Mouse (Mus musculus): ENCODE data around the gene Tbl1x. TPM values are rescaled to one million over a fixed set of nuclear protein-coding genes. Genes with fewer than 3 reads are reported as not detected.

Gene Tbl1x
- polyA plus RNA-seq, 1 experiment from 2014 or later: 67.1 TPM

GRCm38 (mm10) chrX:77546448-77546847, 35.6 kb downstream of the Tbl1x start:
- no peak overlapping the region for H3K27ac ChIP-seq
- H3K4me2 ChIP-seq: no peak overlapping the region
- 76% methylated on average over 1 of the region's 1 CpGs for WGBS
- no peaks in the 10 kb centered on the region for H3K36me3 ChIP-seq
- no peaks in the 10 kb centered on the region for H3K4me1 ChIP-seq
- no peaks in the 10 kb centered on the region for H3K9me3 ChIP-seq
- no peak for ATAC-seq (ENCODE audit: insufficient number of reproducible peaks, low FRiP score, low TSS enrichment, low read depth)
- no peak overlapping the region for H3K4me3 ChIP-seq
- no peaks in the 10 kb centered on the region for H3K27me3 ChIP-seq
- H3K9ac ChIP-seq: no peak overlapping the region

GRCm38 (mm10) chrX:77548951-77549350, 38.1 kb downstream of the Tbl1x start:
- Histone ChIP-seq H3K27ac (no peak overlapping the region), H3K27me3 (no peaks in the 10 kb centered on the region), H3K4me1 (0 out of 2 replicates have a peak, but pooled peaks cover 2% of the 10 kb centered on the region), H3K36me3 (no peaks in the 10 kb centered on the region), H3K9ac (no peak overlapping the region), H3K4me3 (no peak overlapping the region), H3K4me2 (no peak overlapping the region), H3K9me3 (no peaks in the 10 kb centered on the region)
- 0 out of 2 replicates have a peak, but pooled peaks have one; percentile 44 for ATAC-seq (ENCODE audit: insufficient number of reproducible peaks, low FRiP score, low TSS enrichment, low read depth)
- 65% methylated on average over 1 of the region's 1 CpGs for WGBS

GRCm38 (mm10) chrX:77550388-77550787, 39.6 kb downstream of the Tbl1x start:
- H3K4me3 ChIP-seq: no peak overlapping the region
- no peaks in the 10 kb centered on the region for H3K27me3 ChIP-seq
- H3K27ac ChIP-seq: no peak overlapping the region
- H3K36me3 ChIP-seq: no peaks in the 10 kb centered on the region
- H3K9me3 ChIP-seq: no peaks in the 10 kb centered on the region
- ATAC-seq (ENCODE audit: insufficient number of reproducible peaks, low FRiP score, low TSS enrichment, low read depth): no peak
- H3K4me1 ChIP-seq: 0 out of 2 replicates have a peak, but pooled peaks cover 2% of the 10 kb centered on the region
- no peak overlapping the region for H3K9ac ChIP-seq
- no peak overlapping the region for H3K4me2 ChIP-seq

DNA sequence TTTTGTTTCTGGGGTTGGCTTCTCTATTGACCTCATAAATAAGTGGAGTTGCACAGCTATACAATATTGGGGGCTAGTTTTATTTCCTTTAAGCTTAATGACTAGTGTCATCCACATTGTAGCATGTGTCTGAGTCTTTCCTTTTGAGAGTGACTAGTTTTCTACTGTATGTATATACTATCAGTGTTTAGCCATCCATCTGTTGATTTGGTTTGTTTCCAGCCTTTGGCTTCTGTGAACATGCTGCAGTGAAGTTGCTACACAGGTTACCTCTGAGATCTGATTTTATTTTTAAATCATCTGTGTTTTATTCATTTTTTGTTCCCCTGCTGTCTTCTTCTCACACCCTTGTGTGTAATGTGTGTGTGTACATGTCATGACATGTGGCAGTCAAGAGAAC, 40.5 kb downstream of the Tbl1x start:
- Histone ChIP-seq H3K4me1 (0 out of 2 replicates have a peak, but pooled peaks cover 2% of the 10 kb centered on the region), H3K36me3 (no peaks in the 10 kb centered on the region), H3K4me3 (no peak overlapping the region), H3K4me2 (no peak overlapping the region), H3K9ac (no peak overlapping the region), H3K27ac (no peak overlapping the region), H3K27me3 (no peaks in the 10 kb centered on the region), H3K9me3 (no peaks in the 10 kb centered on the region)
- ATAC-seq (ENCODE audit: insufficient number of reproducible peaks, low FRiP score, low TSS enrichment, low read depth): no peak

- H3K9me3 ChIP-seq: no peaks in the 10 kb centered on the region
- no peak overlapping the region for H3K4me3 ChIP-seq
- H3K27me3 ChIP-seq: no peaks in the 10 kb centered on the region
- no peak for ATAC-seq (ENCODE audit: insufficient number of reproducible peaks, low FRiP score, low TSS enrichment, low read depth)
- H3K4me2 ChIP-seq: no peak overlapping the region
- H3K9ac ChIP-seq: no peak overlapping the region
- 55% methylated on average over 3 of the region's 3 CpGs for WGBS
- H3K36me3 ChIP-seq: no peaks in the 10 kb centered on the region
- H3K4me1 ChIP-seq: 0 out of 2 replicates have a peak, but pooled peaks cover 2% of the 10 kb centered on the region
- H3K27ac ChIP-seq: no peak overlapping the region
These were observed 41.3 kb downstream of the Tbl1x start for GRCm38 (mm10) chrX:77552088-77552487.

GRCm38 (mm10) chrX:77555985-77556384, 45.2 kb downstream of the Tbl1x start:
- no peaks in the 10 kb centered on the region for H3K36me3 ChIP-seq
- H3K4me1 ChIP-seq: 0 out of 2 replicates have a peak, but pooled peaks cover 2% of the 10 kb centered on the region
- H3K27ac ChIP-seq: no peak overlapping the region
- H3K4me2 ChIP-seq: no peak overlapping the region
- WGBS: 63% methylated on average over 1 of the region's 1 CpGs
- H3K4me3 ChIP-seq: no peak overlapping the region
- ATAC-seq (ENCODE audit: insufficient number of reproducible peaks, low FRiP score, low TSS enrichment, low read depth): no peak
- H3K9ac ChIP-seq: no peak overlapping the region
- no peaks in the 10 kb centered on the region for H3K27me3 ChIP-seq
- H3K9me3 ChIP-seq: no peaks in the 10 kb centered on the region

DNA sequence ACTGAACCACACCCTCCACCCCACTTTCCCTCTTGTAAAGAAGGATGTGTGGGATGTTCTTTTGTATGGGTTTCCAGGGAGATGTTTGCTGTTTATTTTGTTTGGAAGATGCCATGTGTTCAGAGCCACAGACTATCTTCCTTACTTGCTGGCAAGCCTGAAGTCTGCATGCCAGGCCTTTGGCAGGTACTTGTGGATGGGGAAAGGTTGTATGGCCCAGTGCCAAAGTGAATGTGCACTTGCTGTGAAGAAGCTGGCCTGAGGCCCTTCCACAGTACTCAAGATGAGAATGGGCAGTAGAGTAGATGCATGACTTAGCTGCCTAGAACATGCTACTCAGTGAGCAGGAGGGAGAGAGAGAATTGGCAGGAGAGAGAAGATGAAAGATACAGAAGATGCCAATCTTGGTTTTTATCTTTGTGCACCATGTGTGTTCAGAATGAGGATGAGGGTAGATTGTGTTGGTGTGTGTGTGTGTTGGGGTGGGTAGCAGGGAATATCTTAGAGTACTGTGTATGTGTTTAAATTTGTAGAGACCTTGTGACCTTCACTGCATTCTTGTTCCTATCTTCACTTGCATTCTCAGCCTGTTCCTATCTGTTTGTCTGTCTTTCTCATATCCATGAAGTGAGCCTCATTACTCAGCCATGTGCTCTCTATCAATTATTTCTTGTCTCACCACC, 48.5 kb downstream of the Tbl1x start:
- no peak overlapping the region for H3K27ac ChIP-seq
- ATAC-seq (ENCODE audit: insufficient number of reproducible peaks, low FRiP score, low TSS enrichment, low read depth): no peak
- H3K9ac ChIP-seq: no peak overlapping the region
- no peaks in the 10 kb centered on the region for H3K4me1 ChIP-seq
- H3K27me3 ChIP-seq: no peaks in the 10 kb centered on the region
- no peaks in the 10 kb centered on the region for H3K9me3 ChIP-seq
- no peak overlapping the region for H3K4me3 ChIP-seq
- H3K4me2 ChIP-seq: no peak overlapping the region
- H3K36me3 ChIP-seq: no peaks in the 10 kb centered on the region

DNA sequence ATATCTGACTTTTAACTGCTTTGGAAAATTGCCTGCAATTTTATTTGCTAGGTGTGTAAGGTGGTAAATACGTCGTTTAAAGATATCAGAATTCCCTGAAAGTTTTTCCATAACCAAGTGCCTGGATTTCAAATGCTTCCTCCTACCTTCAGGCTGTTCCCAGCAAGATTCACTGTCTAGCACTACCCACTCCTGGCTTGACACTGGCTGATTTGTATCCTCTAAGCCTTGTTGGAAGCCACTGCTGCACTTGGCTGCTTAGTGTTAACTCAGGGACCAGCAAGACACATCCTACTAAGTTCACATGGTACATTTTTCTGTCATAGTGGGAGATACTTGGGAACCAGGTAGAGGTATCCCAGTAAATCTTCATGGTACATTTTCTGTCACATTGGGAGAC, 52.8 kb downstream of the Tbl1x start:
- Histone ChIP-seq H3K4me3 (no peak overlapping the region), H3K4me1 (no peaks in the 10 kb centered on the region), H3K9me3 (no peaks in the 10 kb centered on the region), H3K27ac (no peak overlapping the region), H3K4me2 (no peak overlapping the region), H3K27me3 (no peaks in the 10 kb centered on the region), H3K36me3 (no peaks in the 10 kb centered on the region), H3K9ac (no peak overlapping the region)
- ATAC-seq (ENCODE audit: insufficient number of reproducible peaks, low FRiP score, low TSS enrichment, low read depth): no peak
- 66% methylated on average over 2 of the region's 2 CpGs for WGBS

- Histone ChIP-seq H3K27me3 (no peaks in the 10 kb centered on the region), H3K4me2 (no peak overlapping the region), H3K9me3 (no peaks in the 10 kb centered on the region), H3K4me3 (no peak overlapping the region), H3K27ac (no peak overlapping the region), H3K9ac (no peak overlapping the region), H3K4me1 (no peaks in the 10 kb centered on the region), H3K36me3 (no peaks in the 10 kb centered on the region)
- ATAC-seq (ENCODE audit: insufficient number of reproducible peaks, low FRiP score, low TSS enrichment, low read depth): no peak
- 87% methylated on average over 1 of the region's 1 CpGs for WGBS
These were observed 55.9 kb downstream of the Tbl1x start for GRCm38 (mm10) chrX:77566739-77567138.

- H3K9me3 ChIP-seq: no peaks in the 10 kb centered on the region
- no peaks in the 10 kb centered on the region for H3K27me3 ChIP-seq
- WGBS: 36% methylated on average over 2 of the region's 2 CpGs
- H3K4me3 ChIP-seq: no peak overlapping the region
- no peak overlapping the region for H3K9ac ChIP-seq
- H3K4me1 ChIP-seq: no peaks in the 10 kb centered on the region
- H3K27ac ChIP-seq: no peak overlapping the region
- no peak for ATAC-seq (ENCODE audit: insufficient number of reproducible peaks, low FRiP score, low TSS enrichment, low read depth)
- no peak overlapping the region for H3K4me2 ChIP-seq
- H3K36me3 ChIP-seq: no peaks in the 10 kb centered on the region
These were observed 57.2 kb downstream of the Tbl1x start for GRCm38 (mm10) chrX:77568013-77568412.

DNA sequence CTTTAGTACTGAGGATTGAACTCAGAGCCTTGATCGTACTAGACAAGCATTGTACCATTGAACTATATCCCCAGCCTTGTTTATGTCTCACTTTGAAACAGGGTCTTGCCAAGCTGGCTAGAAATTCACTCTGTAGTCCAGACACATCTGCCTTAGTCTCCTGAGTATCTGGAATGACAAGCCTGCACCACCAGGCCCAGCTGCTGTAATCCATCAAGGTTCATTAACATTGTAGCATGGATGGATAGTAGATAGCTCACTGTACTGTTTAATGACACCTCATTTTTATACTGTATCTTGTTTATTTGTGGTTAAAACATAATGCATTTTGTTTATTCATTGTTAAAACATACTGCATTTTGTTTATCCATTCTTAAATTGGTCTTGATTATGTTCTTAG, 62.9 kb downstream of the Tbl1x start:
- H3K27ac ChIP-seq: no peak overlapping the region
- no peak overlapping the region for H3K4me3 ChIP-seq
- H3K9ac ChIP-seq: no peak overlapping the region
- H3K36me3 ChIP-seq: no peaks in the 10 kb centered on the region
- no peak for ATAC-seq (ENCODE audit: insufficient number of reproducible peaks, low FRiP score, low TSS enrichment, low read depth)
- H3K27me3 ChIP-seq: no peaks in the 10 kb centered on the region
- H3K4me1 ChIP-seq: no peaks in the 10 kb centered on the region
- 85% methylated on average over 1 of the region's 1 CpGs for WGBS
- no peak overlapping the region for H3K4me2 ChIP-seq
- H3K9me3 ChIP-seq: no peaks in the 10 kb centered on the region

DNA sequence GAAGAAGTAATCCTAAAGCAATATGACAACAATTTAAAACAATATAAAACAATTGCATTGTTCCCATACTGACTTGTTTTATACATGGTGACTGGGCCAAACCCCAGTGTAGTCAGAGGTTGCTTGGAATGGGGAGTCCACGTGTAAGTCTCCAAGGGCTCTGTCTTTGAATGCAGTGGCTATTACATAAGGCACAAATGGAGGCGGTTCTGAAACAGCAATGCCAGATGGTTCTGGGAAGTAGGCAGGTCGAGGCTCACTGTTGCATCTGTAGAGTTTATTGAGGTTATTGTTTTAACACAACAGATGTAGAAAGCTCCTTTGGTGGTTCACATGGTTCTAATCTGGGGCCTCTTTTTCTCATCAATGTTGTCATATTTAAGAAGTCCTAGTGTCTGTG, 66.3 kb downstream of the Tbl1x start:
- 65% methylated on average over 3 of the region's 3 CpGs for WGBS
- H3K4me2 ChIP-seq: no peak overlapping the region
- no peaks in the 10 kb centered on the region for H3K27me3 ChIP-seq
- no peak overlapping the region for H3K4me3 ChIP-seq
- H3K9ac ChIP-seq: no peak overlapping the region
- H3K27ac ChIP-seq: no peak overlapping the region
- ATAC-seq (ENCODE audit: insufficient number of reproducible peaks, low FRiP score, low TSS enrichment, low read depth): no peak
- no peaks in the 10 kb centered on the region for H3K9me3 ChIP-seq
- no peaks in the 10 kb centered on the region for H3K4me1 ChIP-seq
- H3K36me3 ChIP-seq: no peaks in the 10 kb centered on the region

DNA sequence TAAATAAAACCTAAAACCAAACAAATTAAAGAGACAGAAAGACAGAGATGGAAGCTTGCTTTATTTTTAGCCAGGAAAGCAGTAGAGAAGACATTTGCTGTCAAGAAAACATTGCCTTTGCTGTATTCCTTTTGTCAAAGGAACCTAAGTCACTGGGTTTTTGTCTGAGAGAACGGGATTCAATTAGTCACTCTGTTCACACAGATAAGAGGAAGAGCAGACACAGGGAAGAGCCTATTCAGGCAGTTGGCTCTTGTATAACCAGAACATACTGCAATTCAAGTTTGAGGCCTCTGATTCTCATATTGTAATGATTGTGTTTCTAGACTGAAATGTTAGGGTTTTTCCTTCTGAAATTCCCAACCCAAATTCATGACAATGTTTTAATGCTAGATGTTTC, 67.4 kb downstream of the Tbl1x start:
- Histone ChIP-seq H3K4me3 (no peak overlapping the region), H3K27ac (no peak overlapping the region), H3K27me3 (no peaks in the 10 kb centered on the region), H3K9me3 (no peaks in the 10 kb centered on the region), H3K36me3 (no peaks in the 10 kb centered on the region), H3K9ac (no peak overlapping the region), H3K4me2 (no peak overlapping the region), H3K4me1 (no peaks in the 10 kb centered on the region)
- 67% methylated on average over 1 of the region's 1 CpGs for WGBS
- no peak for ATAC-seq (ENCODE audit: insufficient number of reproducible peaks, low FRiP score, low TSS enrichment, low read depth)

Data from limb, embryonic 15.5 days (tissue).